Mouse (Mus musculus) G1E (cell line): Measurements from ENCODE around the gene Pjvk.

Experiments used
- CTCF ChIP-seq: IDR thresholded peaks from 2 replicates; pipeline ENCODE4 v1.5.1; 2012; ENCODE audit warnings: low read depth, low read length, inconsistent platforms, mixed read lengths
- GATA1 ChIP-seq: IDR thresholded peaks from 2 replicates; pipeline ENCODE4 v1.6.1; 2012; ENCODE audit warnings: borderline replicate concordance, low read length, inconsistent platforms, mixed read lengths
- GATA2 ChIP-seq: IDR thresholded peaks from 2 replicates; pipeline ENCODE4 v1.6.1; 2012; ENCODE audit warnings: low read depth, low read length, inconsistent platforms, borderline replicate concordance
- POLR2AphosphoS5 ChIP-seq: IDR thresholded peaks from 2 replicates; pipeline ENCODE4 v1.6.1; 2012; ENCODE audit warnings: low read depth, low read length, inconsistent platforms; ENCODE audit not compliant: insufficient replicate concordance
- TAL1 ChIP-seq: conservative IDR thresholded peaks from 2 replicates; pipeline ENCODE4 v1.6.1; 2012; ENCODE audit warnings: low read depth, low read length, inconsistent platforms, mixed read lengths

GRCm38 (mm10) chr2:76673472-76674081 lies 25.3 kb downstream of the Pjvk start:
- no peak for TF ChIP-seq POLR2AphosphoS5
- TF ChIP-seq CTCF: no peak
- TF ChIP-seq GATA1: no peak
- TF ChIP-seq TAL1: no peak
- no peak for TF ChIP-seq GATA2
